Mouse (Mus musculus) c-Kit-positive CD71-negative TER-119-negative erythroid progenitor cells, embryonic 14.5 days (primary cell): ENCODE measurements around the gene Fry.

Experiments
- DNase-seq: peaks from one replicate; pipeline ENCODE4 v3.0.0-alpha.2; 2013; ENCODE audit warnings: low read depth

Gene Fry

GRCm38 (mm10) chr5:150173869-150174268 lies 55.4 kb downstream of the Fry start:
- no peak for DNase-seq

- no peak for DNase-seq
These were observed 56.5 kb downstream of the Fry start for GRCm38 (mm10) chr5:150174950-150175349.

- DNase-seq = no peak
These were observed 58.0 kb downstream of the Fry start for GRCm38 (mm10) chr5:150176251-150177015.

GRCm38 (mm10) chr5:150177757-150178156 lies 59.3 kb downstream of the Fry start:
- DNase-seq = no peak

- no peak for DNase-seq
These were observed 59.9 kb downstream of the Fry start for GRCm38 (mm10) chr5:150178194-150178801.

- DNase-seq = no peak
These were observed 62.7 kb downstream of the Fry start for GRCm38 (mm10) chr5:150180985-150181607.

GRCm38 (mm10) chr5:150184959-150185358 lies 66.5 kb downstream of the Fry start:
- no peak for DNase-seq

GRCm38 (mm10) chr5:150186121-150186520 lies 67.7 kb downstream of the Fry start:
- no peak for DNase-seq

- DNase-seq = no peak
These were observed 68.2 kb downstream of the Fry start for GRCm38 (mm10) chr5:150186676-150187075.

GRCm38 (mm10) chr5:150188031-150188430 lies 69.6 kb downstream of the Fry start:
- DNase-seq = no peak

GRCm38 (mm10) chr5:150190454-150191358 lies 72.3 kb downstream of the Fry start:
- DNase-seq = no peak

GRCm38 (mm10) chr5:150195514-150196210 lies 77.2 kb downstream of the Fry start:
- DNase-seq = peak; percentile 47

GRCm38 (mm10) chr5:150196211-150196585 lies 77.8 kb downstream of the Fry start:
- DNase-seq = no peak

GRCm38 (mm10) chr5:150196881-150197311 lies 78.5 kb downstream of the Fry start:
- DNase-seq = no peak

GRCm38 (mm10) chr5:150206749-150207148 lies 88.3 kb downstream of the Fry start:
- DNase-seq = no peak

- no peak for DNase-seq
These were observed 89.2 kb downstream of the Fry start for GRCm38 (mm10) chr5:150207596-150207995.

GRCm38 (mm10) chr5:150208009-150208408 lies 89.6 kb downstream of the Fry start:
- no peak for DNase-seq

- no peak for DNase-seq
These were observed 95.6 kb downstream of the Fry start for GRCm38 (mm10) chr5:150214081-150214480.

- DNase-seq = no peak
These were observed 97.6 kb downstream of the Fry start for GRCm38 (mm10) chr5:150216066-150216465.

GRCm38 (mm10) chr5:150219457-150219856 lies 101.0 kb downstream of the Fry start:
- DNase-seq = no peak

GRCm38 (mm10) chr5:150220333-150220732 lies 101.9 kb downstream of the Fry start:
- no peak for DNase-seq

- DNase-seq = no peak
These were observed 103.4 kb downstream of the Fry start for GRCm38 (mm10) chr5:150221806-150222205.
